Mouse (Mus musculus) liver, embryonic 13.5 days (tissue): Measurements from ENCODE around the gene Ano10. TPM values are rescaled to one million over a fixed set of nuclear protein-coding genes. Genes with fewer than 3 reads are reported as not detected.
A peak's percentile ranks its signal among the peaks of the same experiment; 100 is the strongest.

Source experiments
- ATAC-seq: fragments of 200-750 bp; cut with Nextera tagmentation; 2 replicates; pipeline ENCODE4 v1.8.0; 2017; ENCODE audit warnings: low read depth, mild to moderate bottlenecking, moderate number of reproducible peaks, moderate library complexity
- DNase-seq: peaks from one replicate; pipeline ENCODE4 v3.0.0; 2022
- H3K27ac ChIP-seq: fragments of 300-500 bp; sonication (generic); 2 replicates; pipeline ENCODE4 v1.5.1; 2015; ENCODE audit warnings: moderate library complexity, mild to moderate bottlenecking, inconsistent platforms
- H3K27me3 ChIP-seq: fragments of 300-500 bp; sonication (generic); 2 replicates; pipeline ENCODE4 v1.6.1; 2015; ENCODE audit warnings: mild to moderate bottlenecking, inconsistent platforms
- H3K36me3 ChIP-seq: fragments of 300-500 bp; sonication (generic); 2 replicates; pipeline ENCODE4 v1.6.1; 2015; ENCODE audit warnings: mild to moderate bottlenecking, inconsistent platforms
- H3K4me1 ChIP-seq: fragments of 300-500 bp; sonication (generic); replicated peaks from 2 replicates; pipeline ENCODE4 v1.6.1; 2015; ENCODE audit warnings: inconsistent platforms
- H3K4me2 ChIP-seq: fragments of 300-500 bp; sonication (generic); 2 replicates; pipeline ENCODE4 v1.6.1; 2015; ENCODE audit warnings: inconsistent platforms, mild to moderate bottlenecking, moderate library complexity
- H3K4me3 ChIP-seq: fragments of 300-500 bp; sonication (generic); replicated peaks from 2 replicates; pipeline ENCODE4 v1.5.1; 2015; ENCODE audit warnings: mild to moderate bottlenecking, inconsistent platforms
- H3K9ac ChIP-seq: fragments of 300-500 bp; sonication (generic); 2 replicates; pipeline ENCODE4 v1.6.1; 2015; ENCODE audit warnings: mild to moderate bottlenecking, inconsistent platforms
- H3K9me3 ChIP-seq: fragments of 300-500 bp; sonication (generic); replicated peaks from 2 replicates; pipeline ENCODE4 v1.6.1; 2016; ENCODE audit warnings: inconsistent platforms
- WGBS: fragments of 180-500 bp; shearing (Covaris S2); methylation state at CpG from one replicate; pipeline ENCODE4 v1.1.7; 2015; ENCODE audit not compliant: insufficient replicate concordance; 5-methylcytosine and 5-hydroxymethylcytosine counted together
- polyA plus RNA-seq: library from polyadenylated mRNA; unstranded; fragments of >200 nt; fragmentation: Nextera tagmentation; extraction: Ambion mirVana; gene quantifications from 2 replicates; pipeline ENCODE4 v1.2.1, GENCODE M21; 2015

The Ano10 gene
- polyA plus RNA-seq, 1 experiment from 2014 or later = 10.8 TPM

- no peak for ATAC-seq
- Histone ChIP-seq H3K27ac (no peak overlapping the region), H3K36me3 (no peaks in the 10 kb centered on the region), H3K4me3 (no peak overlapping the region), H3K4me1 (no peaks in the 10 kb centered on the region), H3K4me2 (no peak overlapping the region), H3K9ac (no peak overlapping the region), H3K9me3 (no peaks in the 10 kb centered on the region), H3K27me3 (no peaks in the 10 kb centered on the region)
- WGBS = 27% methylated on average over 4 of the region's 4 CpGs
- DNase-seq = peak; percentile 15
Observed at GRCm38 (mm10) chr9:122244080-122244799, 50.0 kb downstream of the Ano10 start.

- WGBS = 44% methylated on average over 1 of the region's 1 CpGs
- H3K4me1 ChIP-seq = no peaks in the 10 kb centered on the region
- H3K27me3 ChIP-seq = no peaks in the 10 kb centered on the region
- DNase-seq (no peak), ATAC-seq (no peak)
- no peak overlapping the region for H3K9ac ChIP-seq
- H3K36me3 ChIP-seq = no peaks in the 10 kb centered on the region
- H3K27ac ChIP-seq = no peak overlapping the region
- H3K4me3 ChIP-seq = no peak overlapping the region
- no peaks in the 10 kb centered on the region for H3K9me3 ChIP-seq
- no peak overlapping the region for H3K4me2 ChIP-seq
Observed at GRCm38 (mm10) chr9:122243297-122243696, 50.9 kb downstream of the Ano10 start.

- no peak overlapping the region for H3K27ac ChIP-seq
- no peak overlapping the region for H3K9ac ChIP-seq
- no peaks in the 10 kb centered on the region for H3K27me3 ChIP-seq
- no peaks in the 10 kb centered on the region for H3K9me3 ChIP-seq
- no peak overlapping the region for H3K4me2 ChIP-seq
- no peak overlapping the region for H3K4me3 ChIP-seq
- WGBS = 11% methylated on average over 7 of the region's 7 CpGs
- ATAC-seq = no peak
- no peaks in the 10 kb centered on the region for H3K4me1 ChIP-seq
- DNase-seq = no peak
- H3K36me3 ChIP-seq = no peaks in the 10 kb centered on the region
Observed at GRCm38 (mm10) chr9:122242856-122243255, 51.4 kb downstream of the Ano10 start.

GRCm38 (mm10) chr9:122241812-122242400 lies 52.3 kb downstream of the Ano10 start:
- Histone ChIP-seq H3K4me1 (no peaks in the 10 kb centered on the region), H3K4me3 (no peak overlapping the region), H3K27me3 (no peaks in the 10 kb centered on the region), H3K9ac (no peak overlapping the region), H3K9me3 (no peaks in the 10 kb centered on the region), H3K27ac (no peak overlapping the region), H3K4me2 (no peak overlapping the region), H3K36me3 (no peaks in the 10 kb centered on the region)
- no peak for DNase-seq
- no peak for ATAC-seq
- 48% methylated on average over 10 of the region's 10 CpGs for WGBS

GRCm38 (mm10) chr9:122240629-122241199 lies 53.5 kb downstream of the Ano10 start:
- DNase-seq = no peak
- ATAC-seq = no peak
- WGBS = 60% methylated on average over 8 of the region's 8 CpGs
- Histone ChIP-seq H3K9ac (no peak overlapping the region), H3K4me2 (no peak overlapping the region), H3K27me3 (no peaks in the 10 kb centered on the region), H3K36me3 (no peaks in the 10 kb centered on the region), H3K9me3 (no peaks in the 10 kb centered on the region), H3K4me3 (no peak overlapping the region), H3K4me1 (no peaks in the 10 kb centered on the region), H3K27ac (no peak overlapping the region)

GRCm38 (mm10) chr9:122234741-122235140 lies 59.5 kb downstream of the Ano10 start:
- 54% methylated on average over 3 of the region's 3 CpGs for WGBS
- peaks cover 13% of the 10 kb centered on the region; the same call in 1 of the 2 replicates for H3K4me1 ChIP-seq
- no peak overlapping the region for H3K4me3 ChIP-seq
- H3K9me3 ChIP-seq = no peaks in the 10 kb centered on the region
- no peak overlapping the region for H3K4me2 ChIP-seq
- ATAC-seq (no peak), DNase-seq (no peak)
- H3K36me3 ChIP-seq = no peaks in the 10 kb centered on the region
- no peak overlapping the region for H3K27ac ChIP-seq
- no peaks in the 10 kb centered on the region for H3K27me3 ChIP-seq
- H3K9ac ChIP-seq = no peak overlapping the region

GRCm38 (mm10) chr9:122233972-122234345 lies 60.3 kb downstream of the Ano10 start:
- peak overlapping the region; percentile 6; the same call in 1 of the 2 replicates for H3K9ac ChIP-seq
- H3K9me3 ChIP-seq = no peaks in the 10 kb centered on the region
- no peak overlapping the region for H3K27ac ChIP-seq
- 33% methylated on average over 7 of the region's 7 CpGs for WGBS
- no peak for DNase-seq
- no peak overlapping the region for H3K4me3 ChIP-seq
- H3K27me3 ChIP-seq = no peaks in the 10 kb centered on the region
- no peak overlapping the region for H3K4me2 ChIP-seq
- no peak for ATAC-seq
- H3K4me1 ChIP-seq = peaks cover 13% of the 10 kb centered on the region; the same call in 1 of the 2 replicates
- no peaks in the 10 kb centered on the region for H3K36me3 ChIP-seq

- no peak for ATAC-seq
- no peak overlapping the region for H3K4me2 ChIP-seq
- H3K36me3 ChIP-seq = no peaks in the 10 kb centered on the region
- peak overlapping the region; percentile 6; the same call in 1 of the 2 replicates for H3K9ac ChIP-seq
- H3K9me3 ChIP-seq = no peaks in the 10 kb centered on the region
- WGBS = 47% methylated on average over 8 of the region's 8 CpGs
- no peak overlapping the region for H3K27ac ChIP-seq
- H3K27me3 ChIP-seq = no peaks in the 10 kb centered on the region
- DNase-seq = no peak
- H3K4me1 ChIP-seq = peaks cover 13% of the 10 kb centered on the region; the same call in 1 of the 2 replicates
- no peak overlapping the region for H3K4me3 ChIP-seq
Observed at GRCm38 (mm10) chr9:122233316-122233971, 60.8 kb downstream of the Ano10 start.

- DNase-seq (no peak), ATAC-seq (no peak)
- Histone ChIP-seq H3K9ac (no peak overlapping the region), H3K27ac (no peak overlapping the region), H3K4me1 (peaks cover 13% of the 10 kb centered on the region; the same call in 1 of the 2 replicates), H3K27me3 (no peaks in the 10 kb centered on the region), H3K9me3 (no peaks in the 10 kb centered on the region), H3K4me2 (no peak overlapping the region), H3K36me3 (no peaks in the 10 kb centered on the region), H3K4me3 (no peak overlapping the region)
- 9% methylated on average over 2 of the region's 2 CpGs for WGBS
Observed at GRCm38 (mm10) chr9:122232912-122233311, 61.3 kb downstream of the Ano10 start.

GRCm38 (mm10) chr9:122230701-122231100 lies 63.5 kb downstream of the Ano10 start:
- ATAC-seq = no peak
- no peak overlapping the region for H3K4me2 ChIP-seq
- H3K4me3 ChIP-seq = no peak overlapping the region
- peaks cover 13% of the 10 kb centered on the region; the same call in 1 of the 2 replicates for H3K4me1 ChIP-seq
- H3K9me3 ChIP-seq = no peaks in the 10 kb centered on the region
- no peak overlapping the region for H3K27ac ChIP-seq
- no peaks in the 10 kb centered on the region for H3K36me3 ChIP-seq
- 34% methylated on average over 4 of the region's 4 CpGs for WGBS
- H3K9ac ChIP-seq = no peak overlapping the region
- DNase-seq = no peak
- H3K27me3 ChIP-seq = no peaks in the 10 kb centered on the region

- Histone ChIP-seq H3K4me1 (peaks cover 7% of the 10 kb centered on the region; the same call in 1 of the 2 replicates), H3K4me2 (no peak overlapping the region), H3K9me3 (no peaks in the 10 kb centered on the region), H3K4me3 (no peak overlapping the region), H3K27me3 (no peaks in the 10 kb centered on the region), H3K36me3 (no peaks in the 10 kb centered on the region), H3K27ac (no peak overlapping the region), H3K9ac (no peak overlapping the region)
- 48% methylated on average over 4 of the region's 4 CpGs for WGBS
- ATAC-seq (no peak), DNase-seq (no peak)
Observed at GRCm38 (mm10) chr9:122226419-122226818, 67.8 kb downstream of the Ano10 start.
